Mouse (Mus musculus) WW6 (cell line): ENCODE data around the gene Fam171b.

Experiments used
- DNase-seq: peaks from one replicate; pipeline ENCODE4 v3.0.0-alpha.2; 2013; ENCODE audit warnings: low read depth, low spot score

Fam171b gene

DNA sequence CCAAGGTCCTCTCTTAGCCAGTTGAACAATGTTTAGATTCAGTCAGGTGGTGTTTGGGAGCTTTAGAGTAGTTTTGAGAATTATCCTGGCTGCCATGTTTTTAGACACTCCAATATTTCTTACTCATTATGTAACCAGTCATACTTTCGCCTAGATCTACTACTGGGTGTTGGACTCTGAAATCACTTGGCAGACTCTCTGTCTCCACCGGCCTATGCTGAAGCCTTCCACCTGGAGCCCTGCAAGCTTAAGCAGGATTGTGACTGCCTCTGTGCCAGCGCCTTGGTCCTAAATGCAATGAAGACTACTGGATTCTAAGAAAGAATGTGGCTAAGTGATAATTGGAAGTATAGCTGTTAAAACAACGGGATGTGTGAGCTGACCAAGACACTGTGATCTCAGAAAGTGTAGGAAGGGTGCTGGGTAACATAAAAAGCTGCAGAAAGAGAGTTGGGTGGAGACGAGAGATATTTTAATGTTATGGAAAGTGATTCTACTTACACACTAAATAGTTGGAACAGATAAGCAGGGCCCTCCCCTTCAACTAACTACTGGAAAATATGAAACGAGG is 71.5 kb downstream of the Fam171b start:
- no peak for DNase-seq

DNA sequence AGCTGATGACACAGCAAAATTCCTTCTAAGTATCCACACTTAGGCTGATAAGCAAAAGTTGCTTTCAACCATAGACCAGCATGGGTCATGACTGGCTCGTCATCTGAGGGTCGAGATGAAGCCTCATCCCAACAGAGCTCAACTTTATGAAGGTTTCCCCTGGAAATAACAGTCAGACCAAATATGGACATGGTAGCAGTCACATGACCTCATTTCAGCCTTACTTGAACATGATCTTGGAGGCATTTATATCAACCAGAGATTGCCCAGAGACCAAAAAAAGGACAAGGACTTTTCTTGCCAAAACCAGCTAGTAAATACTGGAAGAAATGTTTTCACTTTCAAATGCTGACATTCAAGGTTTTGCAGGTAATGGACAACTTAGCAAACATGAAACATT is 81.3 kb downstream of the Fam171b start:
- DNase-seq, result no peak

GRCm38 (mm10) chr2:83901896-83902540 is 89.6 kb downstream of the Fam171b start:
- no peak for DNase-seq

- no peak for DNase-seq
Measured at GRCm38 (mm10) chr2:83929478-83930088, 117.1 kb downstream of the Fam171b start.
